12 mouse cellular contexts compared by ENCODE assay signal in genomic region chr7:142091848-142092247, GRCm38 (mm10). TPM values are rescaled to one million over a fixed set of nuclear protein-coding genes. Genes with fewer than 3 reads are reported as not detected.
DNase-seq lines count a peak whose midpoint lies in the region; ATAC-seq and TF ChIP-seq lines count a peak whose summit lies in the region.
"Had no signal": no experiment of that assay in that cellular context is flagged by ENCODE, and none has a peak within 500 bp of the region (broad histone marks: within the 10 kb centered on the region; RNA-seq: fewer than 3 reads in every experiment).

No protein-coding gene starts in this region.

- peak overlapping the region; percentile 88 for H3K4me3 ChIP-seq in left cerebral cortex, adult 2 months
- 0 out of 2 replicates have a peak overlapping the region, but pooled peaks have one; percentile 8 for H3K4me3 ChIP-seq in forebrain, embryonic 11.5 days (ENCODE audit: low read depth, low read length)

- no peaks in the 10 kb centered on the region for H3K9me3 ChIP-seq in forebrain, embryonic 11.5 days (ENCODE audit: control insufficient read depth, low read length)

- H3K36me3 ChIP-seq in forebrain, embryonic 11.5 days (ENCODE audit: control insufficient read depth, insufficient read depth, low read length) = no peaks in the 10 kb centered on the region; the same call in 1 of the 2 replicates

- peak overlapping the region; percentile 94; the same call in 1 of the 2 replicates for H3K4me2 ChIP-seq in forebrain, embryonic 11.5 days (ENCODE audit: low read depth, low read length, severe bottlenecking)

- H3K27ac ChIP-seq in left cerebral cortex, adult 2 months = peak overlapping the region; percentile 50; the same call in 1 of the 2 replicates
- peak overlapping the region; percentile 8; the same call in 1 of the 2 replicates for H3K27ac ChIP-seq in forebrain, embryonic 11.5 days (ENCODE audit: low read depth, low read length)
- H3K27ac ChIP-seq: macrophage had no signal

- WGBS in forebrain, embryonic 11.5 days = 2% methylated on average over 4 of the region's 4 CpGs

- no peak for ATAC-seq in forebrain, embryonic 11.5 days (replicated peaks; ENCODE audit: low FRiP score)
- no peak for ATAC-seq in granulocyte monocyte progenitor cell, adult 5-6 weeks (replicated peaks; ENCODE audit: poor library complexity, severe bottlenecking)
- no peak for ATAC-seq in frontal cortex, adult (ENCODE audit: low TSS enrichment)

- no peak overlapping the region for H3K9ac ChIP-seq in forebrain, embryonic 11.5 days (ENCODE audit: low read length)

- intact Hi-C loops in left cerebral cortex, adult 2 months (cut with DNase I) = no loop called here

- TF ChIP-seq CTCF in left cerebral cortex, adult 2 months (IDR thresholded peaks at IDR 0.05) = no peak

- peak in 1 of 2 experiments; percentile 66 for DNase-seq in left cerebral cortex, adult 2 months (ENCODE audit: extremely low spot score in 1 of 2, low spot score in 2 of 2)
- DNase-seq in left cerebral cortex, adult 11 months (ENCODE audit: low spot score) = no peak
- DNase-seq in forebrain, embryonic 11.5 days (ENCODE audit: low spot score) = peak; percentile 69
- DNase-seq in layer of hippocampus, postnatal 14 days (ENCODE audit: low spot score in 2 of 2) = peak; percentile 66 to 70
- DNase-seq in retina, postnatal 1 day = peak; percentile 77
- DNase-seq in spleen, adult 12 weeks (ENCODE audit: low spot score) = no peak

- peaks cover 6% of the 10 kb centered on the region; the same call in 1 of the 2 replicates for H3K27me3 ChIP-seq in forebrain, embryonic 11.5 days (ENCODE audit: control insufficient read depth, insufficient read depth, low read length)

- peaks cover 35% of the 10 kb centered on the region for H3K4me1 ChIP-seq in forebrain, embryonic 11.5 days (replicated peaks; ENCODE audit: control insufficient read depth, insufficient read depth, low read length)

RNA-seq across cellular contexts. Expression of gene Dusp8, which starts 3.8 kb away (rescaled TPM):
- 100 to 1,000 TPM; 153 to 173 TPM for total RNA-seq in left cerebral cortex, adult 2 months (2021)
- 22.6 and 28.1 TPM in 2 replicates for polyA plus RNA-seq in forebrain, embryonic 11.5 days (2014; fragmentation: Nextera tagmentation; extraction: Ambion mirVana)
- 100 to 1,000 TPM; 139 to 140 TPM for total RNA-seq in layer of hippocampus, postnatal 14 days (2021)
- total RNA-seq in granulocyte monocyte progenitor cell, adult 5-6 weeks (2014; fragmentation: Nextera tagmentation) = not detected in 2 replicates
- not detected in 2 replicates for total RNA-seq in granulocyte monocyte progenitor cell, adult 5-6 weeks (2017)

RNA-seq across cellular contexts. Expression of gene Gm45618, which starts 28.7 kb away (rescaled TPM):
- not detected for total RNA-seq in left cerebral cortex, adult 2 months (2021)
- 0.31 TPM in 1 of 2 replicates, not detected in the other for polyA plus RNA-seq in forebrain, embryonic 11.5 days (2014; fragmentation: Nextera tagmentation; extraction: Ambion mirVana)
- total RNA-seq in layer of hippocampus, postnatal 14 days (2021) = not detected
- total RNA-seq in granulocyte monocyte progenitor cell, adult 5-6 weeks (2014; fragmentation: Nextera tagmentation) = not detected in 2 replicates
- total RNA-seq in granulocyte monocyte progenitor cell, adult 5-6 weeks (2017) = not detected in 2 replicates
- total RNA-seq: layer of hippocampus, adult 8-10 months; MEL had no signal
- polyA plus RNA-seq: gonadal fat pad, adult 2 months; macrophage had no signal

RNA-seq across cellular contexts. Expression of gene Mob2, which starts 31.0 kb away (rescaled TPM):
- 10 to 100 TPM; 37.6 to 38.7 TPM for total RNA-seq in left cerebral cortex, adult 2 months (2021)
- 52.9 and 55.9 TPM in 2 replicates for polyA plus RNA-seq in forebrain, embryonic 11.5 days (2014; fragmentation: Nextera tagmentation; extraction: Ambion mirVana)
- total RNA-seq in layer of hippocampus, postnatal 14 days (2021) = 10 to 100 TPM; 23.6 to 27.1 TPM
- 57.8 and 60.9 TPM in 2 replicates for total RNA-seq in granulocyte monocyte progenitor cell, adult 5-6 weeks (2014; fragmentation: Nextera tagmentation)
- total RNA-seq in granulocyte monocyte progenitor cell, adult 5-6 weeks (2017) = 51.2 and 63.4 TPM in 2 replicates

RNA-seq across cellular contexts. Expression of gene Gm39115, which starts 44.0 kb away (rescaled TPM):
- total RNA-seq in left cerebral cortex, adult 2 months (2021) = not detected
- not detected in 2 replicates for polyA plus RNA-seq in forebrain, embryonic 11.5 days (2014; fragmentation: Nextera tagmentation; extraction: Ambion mirVana)
- total RNA-seq in layer of hippocampus, postnatal 14 days (2021) = not detected
- total RNA-seq in granulocyte monocyte progenitor cell, adult 5-6 weeks (2014; fragmentation: Nextera tagmentation) = not detected in 2 replicates
- total RNA-seq in granulocyte monocyte progenitor cell, adult 5-6 weeks (2017) = not detected in 2 replicates
- total RNA-seq: layer of hippocampus, adult 8-10 months; MEL had no signal
- polyA plus RNA-seq: gonadal fat pad, adult 2 months; macrophage had no signal

RNA-seq across cellular contexts. Expression of gene Gm45337, which starts 52.6 kb away (rescaled TPM):
- total RNA-seq in left cerebral cortex, adult 2 months (2021) = not detected
- polyA plus RNA-seq in forebrain, embryonic 11.5 days (2014; fragmentation: Nextera tagmentation; extraction: Ambion mirVana) = not detected in 2 replicates
- not detected for total RNA-seq in layer of hippocampus, postnatal 14 days (2021)
- total RNA-seq in granulocyte monocyte progenitor cell, adult 5-6 weeks (2014; fragmentation: Nextera tagmentation) = not detected in 2 replicates
- not detected in 2 replicates for total RNA-seq in granulocyte monocyte progenitor cell, adult 5-6 weeks (2017)
- total RNA-seq: layer of hippocampus, adult 8-10 months; MEL had no signal
- polyA plus RNA-seq: gonadal fat pad, adult 2 months; macrophage had no signal

Comparison
In these comparisons a context has a peak if more than half of its experiments do, and no peak if none do; other contexts are left out.
1. DNase-seq: peak in forebrain, embryonic 11.5 days (single experiment), layer of hippocampus, postnatal 14 days (2 of 2) and retina, postnatal 1 day (single experiment); none in left cerebral cortex, adult 11 months (single experiment) and spleen, adult 12 weeks (single experiment).
2. RNA of gene Dusp8, which starts 3.8 kb away (total RNA-seq): 153 to 173 TPM in left cerebral cortex, adult 2 months and 139 to 140 TPM in layer of hippocampus, postnatal 14 days; not detected in granulocyte monocyte progenitor cell, adult 5-6 weeks; every median in the first group is over 100 times any median in the second.